Mouse (Mus musculus): ENCODE measurements around the gene Lrrc51. TPM values are rescaled to one million over a fixed set of nuclear protein-coding genes. Genes with fewer than 3 reads are reported as not detected.

Gene Lrrc51
- polyA plus RNA-seq (2016; fragmentation: Nextera tagmentation; extraction: Ambion mirVana) = 8.8 and 9.8 TPM in 2 replicates

- peak; percentile 97 for ATAC-seq (ENCODE audit: insufficient number of reproducible peaks, insufficient read depth, low FRiP score, low TSS enrichment)
- WGBS = 1% methylated on average over 40 of the region's 40 CpGs
- Histone ChIP-seq H3K4me3 (peak within 1 kb of the TSS; percentile 77), H3K4me2 (replicated peaks) (peak within 1 kb of the TSS; percentile 66), H3K27me3 (no peaks in the 10 kb centered on the region), H3K27ac (peak within 1 kb of the TSS; percentile 81), H3K9me3 (no peaks in the 10 kb centered on the region), H3K36me3 (0 out of 2 replicates have a peak, but pooled peaks cover 8% of the 10 kb centered on the region), H3K9ac (peak within 1 kb of the TSS; percentile 68), H3K4me1 (peaks cover 6% of the 10 kb centered on the region)
Measured at GRCm38 (mm10) chr7:101933751-101934240, at the start of gene Lrrc51, which contains the start of gene Numa1. Lrrc51 (minus strand) TSS chr7:101933895. Numa1 (plus strand) TSS chr7:101934111.

DNA sequence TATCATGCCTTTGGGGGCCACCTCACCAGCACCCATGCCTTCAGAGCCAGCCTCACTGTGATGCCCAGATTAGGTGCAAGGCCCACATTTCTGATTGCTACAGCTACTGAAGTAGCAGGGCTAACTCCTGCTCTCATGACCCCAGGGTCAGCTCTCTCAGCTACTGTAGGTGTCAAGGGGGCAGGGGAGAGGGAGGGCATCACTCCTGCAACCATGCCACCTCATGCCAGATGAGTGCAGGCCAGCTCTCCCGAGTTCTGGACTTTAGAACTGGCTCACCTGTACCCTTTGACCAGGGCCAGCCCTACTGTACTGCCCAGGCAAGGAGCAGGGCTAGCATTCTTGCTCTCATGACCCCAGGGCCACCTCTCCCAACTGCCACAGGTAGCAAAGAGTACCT is 49.0 kb upstream of the Lrrc51 start:
- H3K27me3 ChIP-seq = no peaks in the 10 kb centered on the region
- ATAC-seq (ENCODE audit: insufficient number of reproducible peaks, insufficient read depth, low FRiP score, low TSS enrichment) = no peak; the same call in 1 of the 2 replicates
- 92% methylated on average over 1 of the region's 1 CpGs for WGBS
- H3K36me3 ChIP-seq = peaks cover 45% of the 10 kb centered on the region
- no peak overlapping the region for H3K9ac ChIP-seq
- H3K4me1 ChIP-seq = no peaks in the 10 kb centered on the region
- no peaks in the 10 kb centered on the region for H3K9me3 ChIP-seq
- no peak overlapping the region for H3K4me3 ChIP-seq
- H3K4me2 ChIP-seq (replicated peaks) = no peak overlapping the region
- H3K27ac ChIP-seq = no peak overlapping the region

DNA sequence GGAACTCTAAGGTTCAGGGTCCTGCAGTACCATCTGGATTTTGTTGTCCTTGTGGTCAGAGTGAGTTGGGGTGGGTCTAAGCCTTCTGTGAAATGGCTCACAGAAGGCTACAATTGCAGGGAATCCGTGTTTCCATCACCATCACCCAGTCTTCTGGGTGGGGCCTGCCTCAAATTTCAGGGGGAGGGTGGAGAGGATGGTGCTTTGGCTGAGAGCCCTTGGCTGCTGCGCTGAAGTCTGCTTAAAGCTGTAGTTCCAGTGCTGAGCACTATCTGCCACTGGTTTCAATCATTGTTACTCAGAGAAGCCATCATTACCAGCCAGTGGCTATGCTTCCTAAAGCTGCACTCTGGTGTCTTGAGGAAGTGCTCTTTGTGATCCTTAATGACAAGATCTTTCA is 40.8 kb upstream of the Lrrc51 start:
- no peaks in the 10 kb centered on the region for H3K27me3 ChIP-seq
- ATAC-seq (ENCODE audit: insufficient number of reproducible peaks, insufficient read depth, low FRiP score, low TSS enrichment) = no peak
- H3K4me2 ChIP-seq (replicated peaks) = peak overlapping the region; percentile 28
- peak overlapping the region; percentile 86 for H3K27ac ChIP-seq
- no peak overlapping the region for H3K9ac ChIP-seq
- peaks cover 41% of the 10 kb centered on the region for H3K4me1 ChIP-seq
- 25% methylated on average over 2 of the region's 2 CpGs for WGBS
- peaks cover 10% of the 10 kb centered on the region; the same call in 1 of the 2 replicates for H3K36me3 ChIP-seq
- no peak overlapping the region for H3K4me3 ChIP-seq
- H3K9me3 ChIP-seq = no peaks in the 10 kb centered on the region

DNA sequence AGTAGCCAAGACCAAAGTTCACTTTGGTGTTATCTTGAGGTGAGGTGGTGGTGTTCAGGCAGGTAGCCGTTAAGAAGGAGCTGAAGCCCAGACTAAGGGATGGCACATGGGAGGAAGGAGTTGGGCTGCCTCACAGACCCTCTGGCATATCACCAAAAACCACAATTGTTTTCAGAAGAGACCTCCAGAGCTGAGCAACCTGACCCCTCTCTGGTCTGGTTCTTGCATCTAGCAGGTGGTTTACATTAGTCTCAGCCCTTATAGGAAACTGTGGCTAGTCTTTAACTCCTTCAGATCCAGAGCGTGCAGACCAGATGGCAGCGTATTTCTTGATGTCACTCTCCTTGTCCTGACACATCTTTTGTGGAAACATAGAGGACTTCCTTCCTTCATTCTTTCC is 40.0 kb upstream of the Lrrc51 start:
- ATAC-seq (ENCODE audit: insufficient number of reproducible peaks, insufficient read depth, low FRiP score, low TSS enrichment) = no peak
- Histone ChIP-seq H3K36me3 (peaks cover 10% of the 10 kb centered on the region; the same call in 1 of the 2 replicates), H3K9me3 (no peaks in the 10 kb centered on the region), H3K27me3 (no peaks in the 10 kb centered on the region), H3K4me1 (peaks cover 46% of the 10 kb centered on the region), H3K9ac (no peak overlapping the region), H3K27ac (peak overlapping the region; percentile 86), H3K4me2 (replicated peaks) (peak overlapping the region; percentile 28), H3K4me3 (0 out of 2 replicates have a peak overlapping the region, but pooled peaks have one; percentile 13)
- WGBS = 32% methylated on average over 3 of the region's 3 CpGs

- Histone ChIP-seq H3K9ac (peak overlapping the region; percentile 89), H3K27me3 (no peaks in the 10 kb centered on the region), H3K9me3 (no peaks in the 10 kb centered on the region), H3K4me1 (peaks cover 47% of the 10 kb centered on the region), H3K36me3 (no peaks in the 10 kb centered on the region), H3K4me2 (replicated peaks) (peak overlapping the region; percentile 82), H3K4me3 (peak overlapping the region; percentile 78), H3K27ac (peak overlapping the region; percentile 100)
- 44% methylated on average over 2 of the region's 2 CpGs for WGBS
- no peak for ATAC-seq (ENCODE audit: insufficient number of reproducible peaks, insufficient read depth, low FRiP score, low TSS enrichment)
Measured at GRCm38 (mm10) chr7:101971721-101972120, 38.0 kb upstream of the Lrrc51 start.

DNA sequence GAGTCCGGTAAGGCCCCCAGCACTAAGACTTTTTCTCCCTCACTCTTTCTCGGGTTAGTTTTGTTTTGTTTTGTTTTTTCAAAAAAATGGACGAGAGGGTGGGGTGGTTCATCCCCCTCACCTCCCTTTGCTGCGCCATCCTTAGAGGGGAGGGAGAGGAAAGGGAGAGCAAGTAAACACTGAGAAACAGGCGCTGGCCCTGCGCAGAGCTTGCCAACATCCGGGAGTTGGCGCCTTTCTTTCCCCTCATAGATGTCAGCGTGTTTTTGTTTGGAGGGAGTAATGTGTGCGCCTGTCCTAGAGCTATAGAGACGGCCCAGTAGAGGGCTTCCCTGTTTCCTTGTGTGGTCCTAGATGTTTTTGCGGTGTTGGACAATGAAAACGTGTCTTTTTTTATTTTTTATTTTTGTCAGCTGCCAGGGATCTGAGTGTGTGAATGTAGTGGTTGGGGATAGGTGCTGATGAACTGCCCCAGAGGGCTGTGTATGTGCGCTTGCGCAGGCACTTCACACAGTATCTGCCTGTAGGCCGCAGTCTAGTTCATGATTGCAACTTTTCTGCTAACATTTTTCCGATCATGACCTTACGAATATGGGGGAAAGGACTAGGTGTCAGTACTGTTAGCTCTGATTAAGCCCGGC is 37.2 kb upstream of the Lrrc51 start:
- peak overlapping the region; percentile 78 for H3K4me3 ChIP-seq
- no peaks in the 10 kb centered on the region for H3K9me3 ChIP-seq
- 1% methylated on average over 19 of the region's 19 CpGs for WGBS
- peak; percentile 54 for ATAC-seq (ENCODE audit: insufficient number of reproducible peaks, insufficient read depth, low FRiP score, low TSS enrichment)
- no peaks in the 10 kb centered on the region for H3K36me3 ChIP-seq
- peak overlapping the region; percentile 100 for H3K27ac ChIP-seq
- peak overlapping the region; percentile 89 for H3K9ac ChIP-seq
- H3K4me1 ChIP-seq = peaks cover 47% of the 10 kb centered on the region
- no peaks in the 10 kb centered on the region for H3K27me3 ChIP-seq
- H3K4me2 ChIP-seq (replicated peaks) = peak overlapping the region; percentile 82

- Histone ChIP-seq H3K27me3 (no peaks in the 10 kb centered on the region), H3K4me2 (replicated peaks) (peak overlapping the region; percentile 82), H3K27ac (peak overlapping the region; percentile 100), H3K4me3 (peak overlapping the region; percentile 78), H3K9me3 (no peaks in the 10 kb centered on the region), H3K4me1 (peaks cover 47% of the 10 kb centered on the region), H3K9ac (peak overlapping the region; percentile 89), H3K36me3 (no peaks in the 10 kb centered on the region)
- ATAC-seq (ENCODE audit: insufficient number of reproducible peaks, insufficient read depth, low FRiP score, low TSS enrichment) = peak; percentile 78
- 0% methylated on average over 10 of the region's 17 CpGs for WGBS
Measured at GRCm38 (mm10) chr7:101970429-101970775, 36.7 kb upstream of the Lrrc51 start.

DNA sequence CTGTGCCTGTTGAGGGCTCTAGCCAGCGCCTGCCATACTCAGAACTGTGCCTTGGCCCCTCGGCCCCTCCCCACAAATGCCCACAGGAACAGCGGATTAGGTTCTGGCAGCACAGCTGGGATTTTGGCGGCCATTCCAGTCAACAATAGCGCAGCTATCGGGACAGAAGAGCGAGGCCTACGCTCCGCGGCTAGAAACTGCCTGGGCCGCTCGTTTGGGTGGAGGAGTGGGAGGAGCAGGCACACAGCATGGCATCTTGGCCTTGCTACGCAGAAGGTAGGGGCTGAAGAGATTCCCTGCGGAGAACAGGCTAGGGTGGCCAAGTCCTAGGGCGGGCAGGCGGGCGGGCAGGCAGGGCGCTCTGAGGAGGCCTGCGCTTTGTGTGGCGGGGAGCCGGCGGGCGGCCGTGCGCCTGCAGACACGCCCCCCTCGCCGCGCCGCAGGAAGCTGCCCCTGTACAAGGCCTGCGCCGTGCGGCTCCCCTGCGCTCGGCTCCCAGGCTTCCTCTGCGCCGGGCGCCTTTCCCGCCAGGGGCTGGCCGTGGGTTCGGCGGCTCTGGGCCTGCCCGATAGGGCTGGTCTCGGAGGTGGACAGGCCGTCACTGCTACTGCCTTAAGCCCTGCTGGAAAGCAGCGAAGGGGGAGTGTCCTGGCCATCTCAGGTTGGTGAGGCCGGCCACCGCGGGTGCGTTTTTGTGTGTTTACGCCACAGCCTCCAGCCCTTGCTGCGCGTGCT is 36.2 kb upstream of the Lrrc51 start:
- peak overlapping the region; percentile 78 for H3K4me3 ChIP-seq
- under 1% methylated on average over 51 of the region's 53 CpGs for WGBS
- H3K4me2 ChIP-seq (replicated peaks) = peak overlapping the region; percentile 82
- H3K27ac ChIP-seq = peak overlapping the region; percentile 100
- ATAC-seq (ENCODE audit: insufficient number of reproducible peaks, insufficient read depth, low FRiP score, low TSS enrichment) = peak; percentile 91
- no peaks in the 10 kb centered on the region for H3K9me3 ChIP-seq
- no peaks in the 10 kb centered on the region for H3K36me3 ChIP-seq
- H3K9ac ChIP-seq = peak overlapping the region; percentile 89
- no peaks in the 10 kb centered on the region for H3K27me3 ChIP-seq
- peaks cover 42% of the 10 kb centered on the region for H3K4me1 ChIP-seq

DNA sequence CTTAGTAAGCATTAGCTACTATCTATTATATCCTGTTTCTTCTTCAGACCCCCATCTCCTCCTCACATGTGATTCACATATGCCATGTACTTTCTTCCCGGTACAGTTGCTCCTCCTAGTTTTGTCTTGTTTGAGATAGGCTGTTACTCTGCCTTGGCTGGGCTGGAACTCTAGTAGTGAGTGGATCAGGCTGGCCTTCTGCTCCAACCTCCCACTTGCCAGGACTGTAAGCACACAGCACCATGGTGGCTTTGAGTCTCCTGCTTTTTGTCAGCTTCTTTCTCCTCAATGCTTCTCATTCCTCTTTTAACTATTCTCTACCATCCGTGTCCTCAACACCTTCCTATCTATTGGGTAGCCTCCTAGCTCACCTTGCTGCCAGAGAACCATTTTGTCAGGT is 35.1 kb upstream of the Lrrc51 start:
- 62% methylated on average over 2 of the region's 2 CpGs for WGBS

DNA sequence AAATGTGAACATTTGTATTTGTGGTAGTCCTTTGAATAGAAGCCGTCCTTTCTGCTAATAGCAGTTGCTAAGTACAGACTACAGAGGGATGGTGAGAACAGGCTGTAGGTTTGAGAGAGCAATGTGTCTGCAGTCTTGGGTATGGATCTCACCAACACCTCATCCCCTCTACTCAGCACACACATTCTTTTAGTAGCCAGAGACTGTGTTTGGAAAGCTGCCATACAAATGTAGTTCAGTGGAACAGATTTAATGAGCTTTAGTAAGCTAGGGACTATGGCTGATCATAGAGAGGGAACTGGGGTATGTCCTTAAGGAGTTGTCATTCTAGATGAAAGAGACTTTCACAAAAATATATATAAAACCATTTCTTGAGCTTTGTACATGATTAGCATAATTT is 33.6 kb upstream of the Lrrc51 start:
- Histone ChIP-seq H3K4me3 (no peak overlapping the region), H3K9me3 (no peaks in the 10 kb centered on the region), H3K4me2 (replicated peaks) (no peak overlapping the region), H3K9ac (no peak overlapping the region), H3K36me3 (no peaks in the 10 kb centered on the region), H3K27ac (no peak overlapping the region), H3K4me1 (peaks cover 17% of the 10 kb centered on the region), H3K27me3 (no peaks in the 10 kb centered on the region)
- 100% methylated on average over 1 of the region's 1 CpGs for WGBS
- no peak for ATAC-seq (ENCODE audit: insufficient number of reproducible peaks, insufficient read depth, low FRiP score, low TSS enrichment)

More for the DNA sequence above, 35.1 kb upstream of the Lrrc51 start:
- no peak for ATAC-seq (ENCODE audit: insufficient number of reproducible peaks, insufficient read depth, low FRiP score, low TSS enrichment)
- peak overlapping the region; percentile 89; the same call in 1 of the 2 replicates for H3K9ac ChIP-seq
- H3K36me3 ChIP-seq = no peaks in the 10 kb centered on the region
- H3K4me3 ChIP-seq = no peak overlapping the region
- H3K27me3 ChIP-seq = no peaks in the 10 kb centered on the region
- H3K27ac ChIP-seq = peak overlapping the region; percentile 100
- H3K4me1 ChIP-seq = peaks cover 31% of the 10 kb centered on the region
- H3K4me2 ChIP-seq (replicated peaks) = peak overlapping the region; percentile 82; the same call in 1 of the 2 replicates
- no peaks in the 10 kb centered on the region for H3K9me3 ChIP-seq

DNA sequence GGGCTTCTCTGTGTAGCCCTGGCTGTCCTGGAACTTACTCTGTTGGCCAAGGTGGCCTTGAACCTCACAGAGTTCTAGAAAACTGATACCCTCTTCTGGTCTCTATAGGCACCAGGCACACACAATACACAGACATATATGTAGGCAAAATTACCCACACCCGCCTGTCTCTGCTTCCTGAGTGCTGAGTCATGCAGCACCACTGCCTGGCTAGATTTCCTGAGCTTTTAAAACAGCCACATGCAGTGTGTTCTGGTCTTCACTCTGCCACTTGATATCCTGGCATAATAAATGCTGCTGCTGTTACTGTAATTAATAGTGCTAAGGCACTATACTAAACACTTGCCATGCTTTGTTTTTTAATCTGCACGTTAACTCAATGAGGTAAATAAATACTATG is 31.9 kb upstream of the Lrrc51 start:
- Histone ChIP-seq H3K4me3 (no peak overlapping the region), H3K4me1 (peaks cover 6% of the 10 kb centered on the region), H3K27me3 (no peaks in the 10 kb centered on the region), H3K4me2 (replicated peaks) (no peak overlapping the region), H3K9me3 (no peaks in the 10 kb centered on the region), H3K36me3 (no peaks in the 10 kb centered on the region), H3K27ac (no peak overlapping the region), H3K9ac (no peak overlapping the region)
- 57% methylated on average over 2 of the region's 2 CpGs for WGBS
- no peak for ATAC-seq (ENCODE audit: insufficient number of reproducible peaks, insufficient read depth, low FRiP score, low TSS enrichment)

- no peak for ATAC-seq (ENCODE audit: insufficient number of reproducible peaks, insufficient read depth, low FRiP score, low TSS enrichment)
- no peaks in the 10 kb centered on the region for H3K9me3 ChIP-seq
- no peak overlapping the region for H3K9ac ChIP-seq
- H3K27me3 ChIP-seq = no peaks in the 10 kb centered on the region
- peaks cover 6% of the 10 kb centered on the region for H3K4me1 ChIP-seq
- WGBS = 86% methylated on average over 4 of the region's 4 CpGs
- no peak overlapping the region for H3K27ac ChIP-seq
- no peak overlapping the region for H3K4me3 ChIP-seq
- H3K4me2 ChIP-seq (replicated peaks) = no peak overlapping the region
- H3K36me3 ChIP-seq = no peaks in the 10 kb centered on the region
Measured at GRCm38 (mm10) chr7:101964551-101964950, 30.9 kb upstream of the Lrrc51 start.
